Mouse (Mus musculus) embryo, embryonic 11.5 days (tissue): ENCODE data around the gene Tmco4.
"Not testable (repeated sequence)": the region's sequence is repeated elsewhere in the genome, so short reads cannot be mapped to it uniquely, and the experiment has no call there.

ENCODE experiments used
- DNase-seq: peaks from one replicate; pipeline ENCODE4 v3.0.0-alpha.2; 2012; ENCODE audit warnings: low read depth, low spot score

Tmco4 gene

DNA sequence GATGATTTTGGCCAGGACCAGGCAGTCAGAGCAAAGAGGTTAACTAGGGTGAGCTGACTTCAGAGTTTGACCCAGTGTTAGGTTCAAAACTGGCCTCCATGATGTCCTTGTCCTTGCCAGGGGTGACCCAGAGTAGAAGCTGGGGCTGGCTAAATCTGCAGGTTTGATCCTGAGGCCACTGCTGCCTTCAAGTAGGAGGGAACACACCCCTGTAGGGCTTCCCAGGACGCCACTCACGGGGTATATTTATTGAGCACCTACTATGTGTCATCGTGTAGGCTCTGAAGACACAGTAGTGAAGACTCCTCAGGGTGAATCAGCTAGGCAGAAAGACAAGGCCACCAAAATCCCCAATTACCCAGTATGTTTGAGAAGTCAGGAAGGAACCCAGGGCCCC, 1.0 kb downstream of the Tmco4 start:
- DNase-seq: no peak

- not testable (repeated sequence) for DNase-seq
Observed at GRCm38 (mm10) chr4:138974540-138974939, 1.9 kb downstream of the Tmco4 start.

DNA sequence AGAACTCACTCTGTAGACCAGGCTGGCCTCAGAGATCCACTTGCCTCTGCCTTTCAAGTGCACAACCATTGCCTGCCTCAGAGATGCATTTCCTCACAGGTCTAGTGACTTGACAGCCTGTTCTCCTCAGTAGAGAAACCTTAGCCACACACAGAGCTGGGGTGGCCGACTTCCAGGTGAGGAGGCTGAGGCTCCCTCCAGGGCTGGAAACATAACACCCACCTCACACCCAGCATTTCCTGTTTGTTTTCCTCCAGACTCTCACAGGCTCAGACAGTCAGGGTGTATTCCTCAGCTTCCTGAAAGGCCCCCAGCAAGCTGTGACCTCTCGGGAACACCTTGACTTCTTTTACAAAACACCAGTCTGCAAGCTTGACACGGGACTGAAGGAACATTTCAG, 2.5 kb downstream of the Tmco4 start:
- no peak for DNase-seq

DNA sequence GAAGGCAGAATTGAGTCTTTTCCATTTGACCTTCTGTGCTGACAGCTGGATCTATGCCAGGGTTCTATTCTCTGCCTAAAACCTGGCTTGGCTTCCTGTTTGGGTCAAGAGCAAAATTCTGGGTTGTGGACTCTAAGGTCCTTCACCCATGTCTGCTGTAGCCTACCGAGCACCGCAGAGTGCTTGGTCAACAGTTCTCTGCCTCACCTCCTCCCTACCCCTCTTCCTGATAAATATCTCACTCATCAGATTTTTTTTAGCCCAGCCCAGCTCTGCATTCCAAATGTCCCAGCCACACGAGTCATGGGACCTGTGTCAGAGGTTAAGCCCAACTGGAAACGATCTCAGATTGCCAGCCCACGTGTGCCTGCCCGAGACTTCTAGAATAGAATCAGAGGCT, 3.4 kb downstream of the Tmco4 start:
- no peak for DNase-seq

GRCm38 (mm10) chr4:138980021-138980420, 7.3 kb downstream of the Tmco4 start:
- DNase-seq: no peak

DNA sequence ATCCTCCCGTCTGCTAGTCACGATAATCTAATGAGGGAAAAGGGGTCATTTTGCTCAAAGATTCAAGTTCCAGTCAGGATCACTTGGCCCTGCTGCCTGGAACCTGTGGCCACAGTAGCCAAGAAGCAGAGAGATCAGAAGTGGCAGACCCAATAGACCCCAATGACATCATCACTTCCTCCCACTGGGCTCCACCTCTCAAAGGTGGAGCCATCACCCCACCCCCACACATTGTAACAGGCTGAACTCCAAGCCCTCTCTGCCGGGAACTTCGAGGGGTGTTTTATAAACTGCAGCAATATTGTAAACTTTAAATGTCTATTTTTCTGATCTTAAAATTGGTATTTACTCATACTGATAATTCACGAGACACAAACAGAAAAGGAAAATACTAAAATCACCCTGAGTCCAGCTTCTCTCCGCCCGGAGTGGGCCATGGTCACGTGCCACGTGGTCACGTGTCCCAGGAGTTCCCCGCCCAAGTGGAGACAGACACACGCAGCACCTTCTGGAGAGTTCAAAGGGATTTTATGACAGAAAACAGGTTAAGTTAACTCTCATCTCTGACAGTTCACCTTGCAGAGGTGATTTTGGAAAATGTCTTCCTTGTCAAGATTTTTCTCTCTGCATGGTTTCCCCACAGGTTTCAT, 8.2 kb downstream of the Tmco4 start:
- DNase-seq: peak; percentile 9

DNA sequence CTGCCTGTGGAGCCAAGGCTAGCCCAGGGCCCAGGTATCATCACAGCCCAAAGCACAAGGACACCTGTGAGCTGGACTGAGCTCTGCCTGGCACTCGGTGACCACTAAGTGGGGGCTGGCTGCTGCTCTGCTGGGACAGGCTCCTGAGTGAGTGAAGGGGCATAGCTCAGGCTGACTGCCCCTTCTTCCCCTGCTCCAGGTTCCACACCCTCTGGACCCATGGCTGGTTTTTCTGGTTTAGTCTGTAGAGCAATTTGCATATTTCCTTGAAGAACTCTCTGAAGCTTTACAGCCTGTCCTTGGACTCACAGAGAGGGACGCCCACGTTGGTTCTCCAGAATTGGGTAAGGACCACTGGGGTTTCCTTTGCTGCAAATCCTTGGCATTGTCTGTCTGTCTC, 10.7 kb downstream of the Tmco4 start:
- DNase-seq: no peak

- no peak for DNase-seq
Observed at GRCm38 (mm10) chr4:138984744-138985143, 12.1 kb downstream of the Tmco4 start.

GRCm38 (mm10) chr4:138986280-138986679, 13.6 kb downstream of the Tmco4 start:
- DNase-seq: no peak

DNA sequence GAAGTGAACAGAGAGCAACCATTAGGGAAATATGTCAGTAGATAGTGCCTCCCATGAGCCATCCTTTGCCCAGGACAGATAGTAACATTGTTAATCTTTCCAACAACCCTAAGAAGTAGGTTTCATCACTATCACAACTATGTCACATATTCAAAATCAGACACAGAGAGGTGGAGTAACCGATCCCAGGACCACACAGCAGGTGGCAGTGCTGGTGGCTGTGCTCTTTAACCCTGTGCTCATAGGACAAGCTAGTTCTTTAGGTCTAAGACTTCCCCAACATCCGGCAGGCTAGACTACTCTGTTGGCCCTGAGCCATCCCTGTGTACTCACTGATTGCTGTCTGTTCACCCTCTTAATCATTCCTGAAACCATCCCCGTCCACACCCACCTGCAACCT, 21.7 kb downstream of the Tmco4 start:
- no peak for DNase-seq

DNA sequence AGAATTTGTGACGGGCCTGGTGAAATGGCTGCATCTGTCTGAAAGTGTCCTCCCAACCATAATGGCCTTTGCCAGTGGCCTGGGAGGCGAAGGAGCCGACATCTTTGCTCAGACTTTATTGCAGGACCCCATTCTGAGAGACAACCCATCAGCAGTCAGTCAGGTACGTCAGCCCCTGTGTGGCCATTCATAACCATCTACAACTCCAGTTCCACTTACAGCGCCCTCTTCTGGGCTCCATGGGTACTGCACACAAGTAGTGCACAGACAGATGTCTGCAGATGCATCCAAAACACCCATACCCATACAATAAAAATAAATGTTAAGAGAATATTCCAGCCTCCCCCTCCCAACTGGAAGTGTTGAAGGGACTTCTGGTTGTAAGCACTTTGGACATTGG, 23.7 kb downstream of the Tmco4 start:
- DNase-seq: no peak

DNA sequence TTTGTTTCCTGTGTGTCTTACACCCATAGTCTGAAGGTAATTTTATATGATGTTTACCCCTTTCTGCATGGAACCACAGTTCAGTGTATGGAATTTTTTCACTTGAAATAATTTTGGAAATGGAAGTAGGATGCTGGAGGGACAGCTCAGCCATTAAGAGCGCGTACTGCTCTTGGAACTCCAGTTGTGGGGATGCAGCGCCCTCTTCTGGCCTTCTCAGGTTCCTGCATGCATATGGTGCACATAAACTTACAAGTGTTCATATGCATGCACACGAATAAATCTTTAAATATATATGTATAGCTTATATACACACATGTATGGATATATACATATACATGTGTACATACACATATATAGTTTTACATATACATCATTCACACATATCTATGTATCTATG, 24.4 kb downstream of the Tmco4 start:
- DNase-seq: no peak

DNA sequence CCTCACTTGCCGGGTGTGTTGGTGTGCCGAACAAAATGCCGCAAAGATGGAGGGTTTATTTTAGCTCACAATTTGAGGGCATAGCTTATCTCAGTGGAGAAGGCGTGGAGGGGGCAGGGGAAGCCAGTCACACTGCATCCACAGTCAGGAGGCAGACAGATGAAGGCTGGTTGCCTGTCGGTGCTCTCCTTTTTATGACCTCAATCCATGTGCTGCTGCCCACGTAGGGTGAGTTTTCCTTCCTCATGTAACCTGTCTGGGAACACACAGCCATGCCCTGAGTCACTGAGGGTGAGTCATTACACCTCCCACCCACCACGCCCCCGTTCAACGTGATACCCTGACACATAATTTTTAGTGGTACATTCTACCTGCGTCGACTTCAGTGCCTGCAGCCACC, 25.9 kb downstream of the Tmco4 start:
- no peak for DNase-seq

GRCm38 (mm10) chr4:139001026-139001425, 28.3 kb downstream of the Tmco4 start:
- no peak for DNase-seq

- no peak for DNase-seq
Observed at GRCm38 (mm10) chr4:139001433-139001832, 28.7 kb downstream of the Tmco4 start.

DNA sequence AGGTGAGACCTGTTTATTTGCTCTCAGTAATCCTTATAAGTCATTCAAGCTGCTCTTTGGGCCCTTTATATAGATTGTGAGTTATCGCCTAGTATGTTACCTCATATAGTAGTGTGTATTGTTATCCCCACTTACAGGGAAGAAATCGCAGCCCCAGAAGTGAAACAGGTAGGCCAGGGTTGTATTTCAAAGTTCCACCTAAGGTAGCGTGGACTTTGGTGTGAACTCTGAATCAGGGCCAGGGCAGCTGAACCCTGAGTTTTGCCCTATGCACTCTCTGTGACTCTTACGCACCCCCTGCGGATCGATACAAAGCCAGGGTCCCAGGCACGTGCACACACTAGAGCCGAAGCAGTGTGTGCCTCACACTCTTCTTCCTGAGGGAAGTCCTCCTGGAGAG, 31.4 kb downstream of the Tmco4 start:
- DNase-seq: no peak

DNA sequence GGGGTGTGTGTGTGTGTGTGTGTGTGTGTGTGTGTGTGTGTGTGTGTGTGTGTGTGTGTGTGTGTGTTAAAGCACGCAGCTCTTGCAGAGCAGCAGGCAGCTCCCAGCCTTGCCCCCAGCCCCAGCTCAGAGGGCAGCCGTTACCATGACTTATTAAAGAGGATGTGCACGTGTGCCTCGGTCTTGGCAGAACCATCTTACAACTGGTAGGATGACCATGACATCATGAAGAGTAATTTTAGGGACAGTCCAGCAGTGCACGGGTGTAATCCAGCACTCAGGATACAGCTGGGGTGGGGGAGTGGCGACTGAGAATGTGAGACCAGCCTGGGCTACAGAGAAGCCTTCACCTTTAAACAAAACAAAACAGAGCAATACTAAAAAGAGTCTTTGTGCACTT, 32.5 kb downstream of the Tmco4 start:
- DNase-seq: no peak

GRCm38 (mm10) chr4:139007353-139007752, 34.7 kb downstream of the Tmco4 start:
- DNase-seq: no peak

DNA sequence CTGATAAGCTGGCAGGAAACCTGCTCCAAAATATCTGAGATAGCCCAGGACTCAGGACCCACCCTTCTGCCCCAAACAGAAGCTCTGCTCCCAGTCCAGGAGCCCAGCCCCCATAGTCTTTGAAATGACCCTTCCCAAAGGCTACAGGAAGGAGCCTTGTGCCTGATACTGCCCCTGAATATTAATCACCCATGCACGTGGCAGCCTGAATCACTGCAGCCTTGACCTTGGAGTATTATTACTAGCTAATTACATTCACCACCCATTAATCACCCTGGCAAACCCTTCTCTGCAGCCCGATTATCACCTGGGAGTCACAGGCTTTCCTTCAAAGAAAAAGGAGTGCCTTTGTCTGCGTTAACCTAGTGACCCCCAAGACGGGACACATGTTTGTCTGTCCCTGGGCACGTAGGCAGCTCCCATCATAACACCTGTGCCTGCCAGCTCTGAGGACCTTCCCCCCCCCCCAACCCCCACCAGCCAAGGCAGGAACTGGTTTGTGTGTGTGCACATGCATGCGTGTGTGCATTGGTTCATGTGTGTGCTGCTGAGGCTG, 35.4 kb downstream of the Tmco4 start:
- no peak for DNase-seq

DNA sequence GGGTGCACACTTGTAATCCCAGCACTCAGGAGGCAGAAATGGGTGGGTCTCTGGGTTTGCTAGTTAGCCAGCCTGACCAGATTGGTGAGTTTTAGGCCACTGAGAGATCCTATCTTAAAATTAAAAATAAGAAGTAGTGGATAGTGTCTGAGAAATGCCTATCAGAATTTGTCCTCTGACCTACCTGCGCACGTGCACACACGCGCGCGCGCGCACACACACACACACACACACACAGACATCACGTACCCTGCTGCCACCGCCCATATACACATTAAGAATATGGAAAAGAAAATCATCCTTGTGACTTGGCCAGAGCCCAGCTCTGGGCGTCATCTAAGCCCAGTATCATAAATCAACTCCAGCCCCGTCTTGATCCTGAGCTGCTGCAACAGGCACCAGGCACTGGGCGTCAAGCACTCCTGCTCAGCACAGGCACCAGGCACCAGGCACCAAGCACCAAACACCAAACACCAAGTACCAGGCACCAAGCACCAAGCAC, 38.6 kb downstream of the Tmco4 start:
- no peak for DNase-seq

DNA sequence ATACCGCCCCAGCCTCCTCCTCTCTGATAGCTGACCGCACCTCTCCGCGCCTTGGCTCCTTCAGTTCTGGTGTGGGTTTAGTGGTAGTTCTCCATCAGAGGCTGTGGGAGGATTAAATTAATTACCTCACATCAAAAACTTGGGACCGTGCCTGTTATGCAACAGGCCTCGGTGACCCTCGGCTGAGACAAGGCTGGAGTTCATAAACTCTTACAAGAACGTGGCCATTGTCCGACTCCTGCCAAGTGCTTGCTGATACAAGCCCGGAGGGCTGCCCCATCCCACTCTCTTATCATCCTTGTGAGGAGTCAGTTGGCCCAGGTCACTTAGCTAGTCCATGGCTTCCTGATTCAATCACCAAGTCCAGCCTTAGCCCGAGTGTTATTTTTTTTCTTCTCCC, 40.6 kb downstream of the Tmco4 start:
- DNase-seq: no peak

- no peak for DNase-seq
Observed at GRCm38 (mm10) chr4:139014793-139015192, 42.1 kb downstream of the Tmco4 start.

DNA sequence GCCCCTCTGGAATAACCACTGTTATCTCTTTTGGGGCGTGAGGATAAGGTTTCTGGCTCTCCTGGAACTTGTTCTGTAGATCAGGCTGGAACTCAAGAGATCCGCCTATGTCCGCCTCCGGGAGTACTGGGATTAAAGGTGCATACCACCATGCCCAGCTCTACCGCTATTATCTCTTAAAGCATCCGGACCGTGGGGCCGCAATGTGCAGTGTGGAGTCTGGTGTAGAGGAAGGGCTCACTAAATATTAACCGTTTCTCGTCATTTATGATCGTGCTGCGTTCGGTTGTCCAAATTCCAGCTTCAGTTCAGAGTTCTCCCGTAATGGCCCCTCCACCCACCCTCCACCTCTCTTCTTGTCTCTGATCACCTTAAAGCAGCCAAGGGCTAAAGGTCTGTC, 45.7 kb downstream of the Tmco4 start:
- no peak for DNase-seq

- no peak for DNase-seq
Observed at GRCm38 (mm10) chr4:139018976-139019375, 46.3 kb downstream of the Tmco4 start.
